Mouse (Mus musculus): ENCODE results near the gene Pdlim3.

Pdlim3 gene

DNA sequence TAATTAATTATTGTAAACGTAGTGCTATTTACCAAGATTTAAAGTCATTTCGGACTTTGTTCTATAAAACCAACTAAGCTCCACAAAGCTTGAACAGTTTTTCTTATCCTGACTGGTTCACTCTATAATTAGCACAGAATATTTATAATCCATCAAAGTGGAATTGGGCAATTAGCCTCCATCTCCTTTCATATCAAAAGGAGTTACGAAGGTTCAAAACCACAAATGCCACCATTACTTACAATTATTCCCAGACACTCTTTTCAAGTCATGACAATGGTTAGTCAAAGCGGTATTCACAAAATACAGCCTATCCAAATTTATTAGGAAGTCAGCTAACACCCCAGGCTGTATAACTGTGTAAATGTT is 21.0 kb downstream of the Pdlim3 start:
- DNase-seq: no peak

GRCm38 (mm10) chr8:45913707-45914106 is 28.4 kb downstream of the Pdlim3 start:
- DNase-seq: no peak

GRCm38 (mm10) chr8:45916496-45916895 is 31.2 kb downstream of the Pdlim3 start:
- no peak for DNase-seq

- DNase-seq: no peak
Observed at GRCm38 (mm10) chr8:45917040-45917679, 31.9 kb downstream of the Pdlim3 start.

DNA sequence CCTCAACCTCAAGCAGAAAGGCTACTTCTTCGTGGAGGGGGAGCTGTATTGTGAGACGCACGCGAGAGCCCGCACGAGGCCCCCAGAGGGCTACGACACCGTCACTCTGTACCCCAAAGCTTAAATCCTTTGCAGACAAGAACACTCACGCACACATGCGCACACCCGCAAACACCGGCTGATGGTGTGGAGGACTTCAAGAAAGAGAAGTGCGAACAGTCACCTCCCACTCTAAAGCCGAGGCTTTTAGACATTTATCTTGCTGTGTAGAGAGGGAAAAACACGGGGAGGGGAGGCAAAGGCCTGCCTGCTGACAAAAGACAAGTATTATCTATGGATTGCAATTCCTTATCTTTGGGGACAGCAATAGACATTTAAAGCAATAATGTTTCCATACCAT is 33.6 kb downstream of the Pdlim3 start:
- no peak for DNase-seq

GRCm38 (mm10) chr8:45920392-45920791 is 35.1 kb downstream of the Pdlim3 start:
- DNase-seq: no peak

DNA sequence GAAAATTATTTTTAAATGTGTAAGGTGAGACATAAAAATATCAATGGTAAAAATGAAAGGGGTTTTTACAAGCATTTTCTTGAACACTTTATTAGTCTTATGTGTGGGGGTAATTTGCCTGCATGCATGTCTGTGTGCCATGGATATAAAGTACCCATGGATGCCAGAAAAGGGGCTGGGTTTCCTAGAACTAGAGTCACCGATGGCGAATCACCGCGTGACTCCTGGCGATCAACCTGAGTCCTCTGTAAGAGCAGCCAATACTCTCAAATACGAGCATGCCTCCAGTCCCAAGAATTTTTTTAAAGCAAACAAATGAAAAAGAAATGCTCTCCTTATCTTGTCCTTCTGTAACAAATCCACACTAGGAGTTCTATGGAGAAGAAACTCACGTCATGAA is 36.9 kb downstream of the Pdlim3 start:
- no peak for DNase-seq

DNA sequence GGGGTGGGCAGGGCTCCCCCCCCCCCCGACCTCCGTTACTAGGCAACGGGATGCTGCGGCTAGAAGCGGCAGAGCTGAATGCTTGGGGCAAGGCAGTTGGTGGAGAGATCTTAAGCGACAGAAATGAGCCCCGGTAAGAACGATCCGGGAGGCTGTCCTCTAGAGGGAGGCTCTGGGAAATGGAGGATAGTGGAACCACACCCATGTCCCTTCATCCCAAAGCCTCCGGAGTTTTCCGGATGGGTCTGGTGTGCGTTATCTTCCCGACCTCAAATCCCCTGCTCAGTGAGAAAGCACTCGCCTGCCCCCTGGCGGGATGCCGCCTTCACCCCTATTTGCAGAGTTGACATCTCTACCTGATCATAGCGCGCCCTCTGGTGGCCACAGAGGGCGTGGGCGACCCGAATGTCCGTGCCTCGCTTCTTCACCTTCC is 49.3 kb downstream of the Pdlim3 start, which contains the start of gene Ccdc110:
Ccdc110 (plus strand) TSS at position 38 of the 433 bp plus-strand sequence.
- DNase-seq: peak; percentile 92

- DNase-seq: no peak
Observed at GRCm38 (mm10) chr8:45936986-45937385, 51.7 kb downstream of the Pdlim3 start.

- no peak for DNase-seq
Observed at GRCm38 (mm10) chr8:45946283-45946682, 61.0 kb downstream of the Pdlim3 start.

DNA sequence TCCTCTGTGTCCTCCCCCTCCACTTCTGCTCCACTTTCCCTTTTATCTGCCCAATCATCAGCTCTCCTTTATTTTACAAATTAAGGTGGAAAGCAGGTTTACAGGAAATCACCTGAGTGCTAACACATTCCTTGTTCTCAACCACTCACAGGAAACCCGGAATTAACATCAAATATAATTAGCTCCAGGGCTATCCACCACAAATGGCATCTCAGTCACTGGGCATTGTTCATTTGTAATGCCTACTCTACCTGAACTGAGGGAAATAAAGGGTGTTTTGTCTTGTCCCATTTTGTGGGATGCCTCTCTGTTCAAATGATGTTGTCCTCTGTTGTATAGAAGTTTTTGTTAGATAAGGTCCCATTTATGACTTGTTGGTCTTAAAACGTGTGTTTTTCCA is 65.4 kb downstream of the Pdlim3 start:
- DNase-seq: no peak
